Mouse (Mus musculus) lung, postnatal 0 days (tissue): ENCODE results near the gene Olfr457.

Source experiments
- CTCF ChIP-seq: IDR thresholded peaks from 2 replicates; pipeline ENCODE4 v1.5.1; 2016; ENCODE audit warnings: antibody characterized with exemption, mild to moderate bottlenecking
- EP300 ChIP-seq: IDR thresholded peaks from 2 replicates; pipeline ENCODE4 v1.6.1; 2016; ENCODE audit warnings: antibody characterized with exemption, mild to moderate bottlenecking, control low read depth

GRCm38 (mm10) chr6:42513461-42513860, 37.3 kb upstream of the Olfr457 start:
- TF ChIP-seq EP300, result no peak
- no peak for TF ChIP-seq CTCF
